9 mouse cellular contexts compared by ENCODE assay signal in genomic region chr2:90747131-90747530, GRCm38 (mm10). TPM values are rescaled to one million over a fixed set of nuclear protein-coding genes. Genes with fewer than 3 reads are reported as not detected.
DNase-seq lines count a peak whose midpoint lies in the region; ATAC-seq lines count a peak whose summit lies in the region.
"Had no signal": no experiment of that assay in that cellular context is flagged by ENCODE, and none has a peak within 500 bp of the region (broad histone marks: within the 10 kb centered on the region; RNA-seq: fewer than 3 reads in every experiment).

No protein-coding gene starts in this region.

- 91% methylated on average over 10 of the region's 10 CpGs for WGBS in kidney, embryonic 14.5 days
- 93% methylated on average over 10 of the region's 10 CpGs for WGBS in embryonic facial prominence, embryonic 13.5 days
- WGBS in intestine, embryonic 15.5 days, result 88% methylated on average over 10 of the region's 10 CpGs
- 95% methylated on average over 10 of the region's 10 CpGs for WGBS in neural tube, embryonic 12.5 days

- peak overlapping the region; percentile 62 for H3K4me2 ChIP-seq in kidney, embryonic 14.5 days (replicated peaks; ENCODE audit: low read depth, low read length)
- H3K4me2 ChIP-seq in embryonic facial prominence, embryonic 13.5 days, result peak overlapping the region; percentile 85
- H3K4me2 ChIP-seq in intestine, embryonic 15.5 days (replicated peaks), result peak overlapping the region; percentile 64
- H3K4me2 ChIP-seq in neural tube, embryonic 12.5 days (replicated peaks), result peak overlapping the region; percentile 83

- peak overlapping the region; percentile 96 for H3K4me3 ChIP-seq in kidney, embryonic 14.5 days (ENCODE audit: low read length)
- peak overlapping the region; percentile 90 for H3K4me3 ChIP-seq in embryonic facial prominence, embryonic 13.5 days
- peak overlapping the region; percentile 93; the same call in 1 of the 2 replicates for H3K4me3 ChIP-seq in intestine, embryonic 15.5 days (replicated peaks)
- H3K4me3 ChIP-seq in neural tube, embryonic 12.5 days, result peak overlapping the region; percentile 91

- no peaks in the 10 kb centered on the region for H3K9me3 ChIP-seq in kidney, embryonic 14.5 days (ENCODE audit: control insufficient read depth, low read length)
- H3K9me3 ChIP-seq in embryonic facial prominence, embryonic 13.5 days, result no peaks in the 10 kb centered on the region
- H3K9me3 ChIP-seq in intestine, embryonic 15.5 days, result no peaks in the 10 kb centered on the region
- H3K9me3 ChIP-seq in neural tube, embryonic 12.5 days, result no peaks in the 10 kb centered on the region

- no peak for DNase-seq in kidney, postnatal 10 days
- DNase-seq in layer of hippocampus, postnatal 14 days (ENCODE audit: low spot score in 2 of 2), result no peak
- no peak for DNase-seq in embryo, embryonic 9.5 days (ENCODE audit: extremely low spot score)
- no peak for DNase-seq in kidney, adult 18-20 months

- ATAC-seq in kidney, embryonic 14.5 days (ENCODE audit: low FRiP score, low TSS enrichment), result no peak
- ATAC-seq in embryonic facial prominence, embryonic 13.5 days (ENCODE audit: insufficient number of reproducible peaks, insufficient read depth, low FRiP score, low TSS enrichment, low read depth), result no peak
- ATAC-seq in intestine, embryonic 15.5 days, result no peak
- no peak for ATAC-seq in neural tube, embryonic 12.5 days (ENCODE audit: low FRiP score, low read depth)

- H3K4me1 ChIP-seq in kidney, embryonic 14.5 days (ENCODE audit: control insufficient read depth, insufficient read depth, low read length), result peaks cover 13% of the 10 kb centered on the region; the same call in 1 of the 2 replicates
- H3K4me1 ChIP-seq in embryonic facial prominence, embryonic 13.5 days, result peaks cover 24% of the 10 kb centered on the region
- H3K4me1 ChIP-seq in intestine, embryonic 15.5 days (replicated peaks), result peaks cover 11% of the 10 kb centered on the region; the same call in 1 of the 2 replicates
- peaks cover 15% of the 10 kb centered on the region for H3K4me1 ChIP-seq in neural tube, embryonic 12.5 days

- peaks cover 31% of the 10 kb centered on the region for H3K36me3 ChIP-seq in kidney, embryonic 14.5 days (ENCODE audit: control insufficient read depth, insufficient read depth, low read length)
- H3K36me3 ChIP-seq in embryonic facial prominence, embryonic 13.5 days, result peaks cover 28% of the 10 kb centered on the region
- peaks cover 18% of the 10 kb centered on the region for H3K36me3 ChIP-seq in intestine, embryonic 15.5 days
- peaks cover 23% of the 10 kb centered on the region for H3K36me3 ChIP-seq in neural tube, embryonic 12.5 days

- no peaks in the 10 kb centered on the region for H3K27me3 ChIP-seq in kidney, embryonic 14.5 days (ENCODE audit: control insufficient read depth, insufficient read depth, low read length)
- H3K27me3 ChIP-seq in embryonic facial prominence, embryonic 13.5 days, result no peaks in the 10 kb centered on the region
- H3K27me3 ChIP-seq in intestine, embryonic 15.5 days (replicated peaks), result no peaks in the 10 kb centered on the region
- H3K27me3 ChIP-seq in neural tube, embryonic 12.5 days (replicated peaks), result no peaks in the 10 kb centered on the region

- H3K27ac ChIP-seq in kidney, embryonic 14.5 days (ENCODE audit: low read depth, low read length), result no peak overlapping the region
- no peak overlapping the region for H3K27ac ChIP-seq in embryonic facial prominence, embryonic 13.5 days
- H3K27ac ChIP-seq in intestine, embryonic 15.5 days, result no peak overlapping the region
- H3K27ac ChIP-seq in neural tube, embryonic 12.5 days, result no peak overlapping the region

- H3K9ac ChIP-seq in kidney, embryonic 14.5 days (ENCODE audit: low read depth, low read length), result peak overlapping the region; percentile 96; the same call in 1 of the 2 replicates
- H3K9ac ChIP-seq in embryonic facial prominence, embryonic 13.5 days, result 0 out of 2 replicates have a peak overlapping the region, but pooled peaks have one; percentile 99
- H3K9ac ChIP-seq in intestine, embryonic 15.5 days, result no peak overlapping the region
- H3K9ac ChIP-seq in neural tube, embryonic 12.5 days, result no peak overlapping the region

RNA-seq across cellular contexts. Expression of gene Fnbp4, which starts 2.0 kb away (rescaled TPM):
- 82.6 and 118 TPM in 2 replicates for polyA plus RNA-seq in kidney, embryonic 14.5 days (2014; fragmentation: Nextera tagmentation; extraction: Ambion mirVana)
- 136 and 139 TPM in 2 replicates for polyA plus RNA-seq in embryonic facial prominence, embryonic 13.5 days (2015; fragmentation: Nextera tagmentation; extraction: Ambion mirVana)
- polyA plus RNA-seq in intestine, embryonic 15.5 days (2015; fragmentation: Nextera tagmentation; extraction: Ambion mirVana), result 67.0 and 71.5 TPM in 2 replicates
- 130 and 134 TPM in 2 replicates for polyA plus RNA-seq in neural tube, embryonic 12.5 days (2016; fragmentation: Nextera tagmentation; extraction: Ambion mirVana)
- 10 to 100 TPM; 58.8 to 74.5 TPM for total RNA-seq in layer of hippocampus, postnatal 14 days (2021)

RNA-seq across cellular contexts. Expression of gene Agbl2, which starts 35.4 kb away (rescaled TPM):
- polyA plus RNA-seq in kidney, embryonic 14.5 days (2014; fragmentation: Nextera tagmentation; extraction: Ambion mirVana), result 0.37 TPM in 2 replicates
- 1.9 and 2.0 TPM in 2 replicates for polyA plus RNA-seq in embryonic facial prominence, embryonic 13.5 days (2015; fragmentation: Nextera tagmentation; extraction: Ambion mirVana)
- polyA plus RNA-seq in intestine, embryonic 15.5 days (2015; fragmentation: Nextera tagmentation; extraction: Ambion mirVana), result 0.44 and 0.57 TPM in 2 replicates
- polyA plus RNA-seq in neural tube, embryonic 12.5 days (2016; fragmentation: Nextera tagmentation; extraction: Ambion mirVana), result 0.22 and 0.28 TPM in 2 replicates
- under 1 TPM; 0.31 to 0.88 TPM for total RNA-seq in layer of hippocampus, postnatal 14 days (2021)
- total RNA-seq: megakaryocyte-erythroid progenitor cell, adult 5-6 weeks had no signal

Comparison
In these comparisons a context has a peak if more than half of its experiments do, and no peak if none do; other contexts are left out.
1. H3K9ac ChIP-seq: peak in kidney, embryonic 14.5 days (single experiment) and embryonic facial prominence, embryonic 13.5 days (single experiment); none in intestine, embryonic 15.5 days (single experiment) and neural tube, embryonic 12.5 days (single experiment).
2. Peak in every context shown above with its lines, with median percentiles within 50 percentile points of each other: H3K4me2 ChIP-seq and H3K4me3 ChIP-seq.